Mouse (Mus musculus) heart, embryonic 13.5 days (tissue): ENCODE measurements around the gene Cib2. TPM values are rescaled to one million over a fixed set of nuclear protein-coding genes. Genes with fewer than 3 reads are reported as not detected.
"Not testable (repeated sequence)": the region's sequence is repeated elsewhere in the genome, so short reads cannot be mapped to it uniquely, and the experiment has no call there.

Experiments
- ATAC-seq: fragments of 200-750 bp; cut with Nextera tagmentation; 2 replicates; pipeline ENCODE4 v1.8.0; 2017; ENCODE audit warnings: moderate TSS enrichment; ENCODE audit not compliant: insufficient number of reproducible peaks, low FRiP score, low TSS enrichment; ENCODE audit errors: extremely low read depth
- H3K27ac ChIP-seq: fragments of 300-500 bp; sonication (generic); replicated peaks from 2 replicates; pipeline ENCODE4 v1.5.1; 2015; ENCODE audit warnings: moderate library complexity, mild to moderate bottlenecking, inconsistent platforms
- H3K27me3 ChIP-seq: fragments of 300-500 bp; sonication (generic); replicated peaks from 2 replicates; pipeline ENCODE4 v1.6.1; 2015; ENCODE audit warnings: mild to moderate bottlenecking, inconsistent platforms
- H3K36me3 ChIP-seq: fragments of 300-500 bp; sonication (generic); 2 replicates; pipeline ENCODE4 v1.6.1; 2015; ENCODE audit warnings: mild to moderate bottlenecking, inconsistent platforms
- H3K4me1 ChIP-seq: fragments of 300-500 bp; sonication (generic); 2 replicates; pipeline ENCODE4 v1.6.1; 2015; ENCODE audit warnings: inconsistent platforms
- H3K4me2 ChIP-seq: fragments of 300-500 bp; sonication (generic); 2 replicates; pipeline ENCODE4 v1.6.1; 2015; ENCODE audit warnings: inconsistent platforms, mild to moderate bottlenecking, moderate library complexity
- H3K4me3 ChIP-seq: fragments of 300-500 bp; sonication (generic); 2 replicates; pipeline ENCODE4 v1.5.1; 2015; ENCODE audit warnings: moderate library complexity, mild to moderate bottlenecking, inconsistent platforms
- H3K9ac ChIP-seq: fragments of 300-500 bp; sonication (generic); 2 replicates; pipeline ENCODE4 v1.6.1; 2015; ENCODE audit warnings: inconsistent platforms, mild to moderate bottlenecking, moderate library complexity
- H3K9me3 ChIP-seq: fragments of 300-500 bp; sonication (generic); 2 replicates; pipeline ENCODE4 v1.6.1; 2016; ENCODE audit warnings: inconsistent platforms
- WGBS: fragments of 180-500 bp; shearing (Covaris S2); methylation state at CpG from one replicate; pipeline ENCODE4 v1.1.7; 2015; ENCODE audit warnings: mixed read lengths; 5-methylcytosine and 5-hydroxymethylcytosine counted together
- polyA plus RNA-seq: library from polyadenylated mRNA; unstranded; fragments of >200 nt; fragmentation: Nextera tagmentation; extraction: Ambion mirVana; gene quantifications from 2 replicates; pipeline ENCODE4 v1.2.1, GENCODE M21; 2015

The Cib2 gene
- 5.3 and 5.5 TPM in 2 replicates for polyA plus RNA-seq

DNA sequence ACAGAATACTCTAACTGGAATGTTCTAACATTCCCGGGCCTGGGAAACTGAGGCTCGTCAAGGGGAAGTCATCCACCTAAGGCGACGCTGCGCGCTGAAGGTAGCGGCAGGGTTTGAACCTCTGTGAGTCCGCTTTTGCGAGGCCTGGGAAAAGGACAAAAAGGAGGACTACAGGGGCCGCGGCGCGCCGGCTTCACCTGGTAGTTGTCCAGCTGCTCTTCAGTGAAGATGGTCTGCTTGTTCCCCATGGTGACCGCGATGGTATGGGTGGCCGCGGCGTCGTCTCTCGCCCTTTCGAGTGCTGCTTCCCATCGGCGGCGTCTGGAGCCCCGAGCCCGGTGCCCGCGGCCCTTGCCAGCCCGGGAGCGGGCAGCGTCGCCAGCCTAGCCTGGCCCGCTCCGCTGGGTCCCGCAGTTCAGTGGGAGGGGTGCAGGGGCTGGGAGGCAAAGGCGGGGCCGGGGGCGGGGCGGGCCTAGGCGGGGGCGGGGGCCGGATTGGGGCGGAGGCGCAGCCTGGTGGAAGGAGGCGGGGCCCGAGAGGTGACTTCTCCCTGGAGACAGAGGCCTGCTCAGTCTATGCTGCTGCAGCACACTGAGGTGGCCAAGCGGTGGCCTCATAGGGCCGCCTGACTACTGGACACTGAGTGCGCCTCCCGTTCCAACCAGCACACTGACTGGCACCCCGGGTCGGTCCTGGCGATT is at the start of gene Cib2:
TSS of gene Cib2 (minus strand) at position 448 of the 701 bp plus-strand sequence.
- Histone ChIP-seq H3K27me3 (peaks cover 16% of the 10 kb centered on the region), H3K36me3 (no peaks in the 10 kb centered on the region), H3K27ac (no peak within 1 kb of the TSS), H3K9me3 (no peaks in the 10 kb centered on the region), H3K4me3 (peak within 1 kb of the TSS; percentile 65), H3K4me1 (peaks cover 11% of the 10 kb centered on the region), H3K9ac (peak within 1 kb of the TSS; percentile 78), H3K4me2 (peak within 1 kb of the TSS; percentile 95)
- 2% methylated on average over 48 of the region's 54 CpGs for WGBS
- ATAC-seq: peak; percentile 90

DNA sequence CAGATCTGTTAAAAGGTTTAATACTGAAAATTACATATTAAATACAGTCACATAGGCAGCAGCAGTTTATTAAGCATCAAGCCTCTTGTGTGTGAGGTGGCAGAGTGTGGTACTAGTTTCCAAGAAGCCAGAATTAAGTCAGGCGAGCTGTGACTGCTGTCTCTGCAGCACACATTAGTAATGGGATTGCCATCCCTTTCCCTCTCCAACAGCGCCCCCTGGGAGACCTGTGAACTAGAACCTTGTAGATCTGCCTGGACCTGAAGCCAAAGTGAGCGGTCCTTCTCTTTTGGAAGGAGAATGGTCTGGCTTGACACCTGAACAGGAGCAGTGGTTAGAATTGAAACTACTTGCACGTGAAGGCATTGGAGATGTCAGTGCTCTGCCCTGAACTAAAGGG is 44.9 kb upstream of the Cib2 start:
- no peak for ATAC-seq
- H3K27ac ChIP-seq: no peak overlapping the region
- peaks cover 57% of the 10 kb centered on the region for H3K36me3 ChIP-seq

DNA sequence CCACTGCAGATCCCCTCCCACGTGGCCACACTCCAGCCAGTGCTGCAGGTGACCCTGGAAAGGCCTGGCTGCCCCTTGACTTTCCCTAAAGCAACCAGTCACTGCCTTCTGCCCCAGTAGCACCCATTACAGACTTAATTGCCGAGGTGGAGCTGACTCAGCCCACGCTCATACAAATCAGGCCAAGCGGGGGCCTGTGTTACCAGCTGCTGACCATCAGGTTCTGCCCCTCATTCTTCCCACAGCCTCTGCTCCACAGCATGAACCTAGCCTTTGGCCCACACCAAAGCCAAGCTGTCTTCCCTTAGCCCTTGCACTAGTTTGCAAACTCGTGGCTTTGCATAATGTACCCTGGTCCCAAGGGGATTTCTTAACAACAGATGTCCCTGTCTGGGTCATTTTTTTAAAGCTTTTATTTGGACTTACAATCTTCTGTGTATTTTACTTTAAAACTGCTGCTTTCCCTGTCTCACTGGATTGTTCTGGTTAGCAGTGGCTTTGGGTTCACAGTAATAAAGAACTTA is 44.2 kb upstream of the Cib2 start:
- H3K4me1 ChIP-seq: no peaks in the 10 kb centered on the region; the same call in 1 of the 2 replicates
- H3K27ac ChIP-seq: no peak overlapping the region
- H3K36me3 ChIP-seq: peaks cover 64% of the 10 kb centered on the region
- WGBS: 64% methylated on average over 5 of the region's 5 CpGs
- no peak for ATAC-seq
- H3K4me2 ChIP-seq: no peak overlapping the region
- no peaks in the 10 kb centered on the region for H3K9me3 ChIP-seq
- no peaks in the 10 kb centered on the region for H3K27me3 ChIP-seq
- no peak overlapping the region for H3K9ac ChIP-seq
- no peak overlapping the region for H3K4me3 ChIP-seq

More for the DNA sequence above, 44.9 kb upstream of the Cib2 start:
- Histone ChIP-seq H3K4me1 (no peaks in the 10 kb centered on the region; the same call in 1 of the 2 replicates), H3K9ac (no peak overlapping the region), H3K27me3 (no peaks in the 10 kb centered on the region), H3K4me3 (no peak overlapping the region), H3K9me3 (no peaks in the 10 kb centered on the region), H3K4me2 (no peak overlapping the region)
- WGBS: 58% methylated on average over 4 of the region's 4 CpGs

DNA sequence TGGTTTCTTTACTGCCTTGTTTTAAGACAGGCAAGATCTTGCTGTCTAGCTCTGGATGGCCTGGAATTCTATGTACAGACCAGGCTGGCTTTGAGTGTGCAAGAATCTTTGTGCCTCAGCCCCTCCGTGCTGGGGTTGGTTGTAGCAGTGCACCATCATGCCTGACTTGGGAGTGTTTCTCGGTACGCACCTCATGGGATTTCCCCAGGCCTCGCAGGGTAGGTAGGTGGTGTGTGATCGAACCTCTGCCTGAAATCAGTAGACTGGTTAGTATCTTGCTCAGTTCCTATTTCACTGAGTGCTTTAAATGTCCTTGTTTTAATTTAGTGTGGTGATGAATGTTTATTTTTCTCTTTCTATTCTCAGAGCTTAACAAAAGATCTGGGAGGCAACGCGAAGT is 42.9 kb upstream of the Cib2 start:
- H3K4me1 ChIP-seq: peaks cover 2% of the 10 kb centered on the region
- no peaks in the 10 kb centered on the region for H3K27me3 ChIP-seq
- no peak overlapping the region for H3K4me3 ChIP-seq
- 84% methylated on average over 7 of the region's 7 CpGs for WGBS
- no peak overlapping the region for H3K27ac ChIP-seq
- ATAC-seq: no peak
- no peak overlapping the region for H3K9ac ChIP-seq
- no peak overlapping the region for H3K4me2 ChIP-seq
- H3K9me3 ChIP-seq: no peaks in the 10 kb centered on the region
- peaks cover 77% of the 10 kb centered on the region for H3K36me3 ChIP-seq

DNA sequence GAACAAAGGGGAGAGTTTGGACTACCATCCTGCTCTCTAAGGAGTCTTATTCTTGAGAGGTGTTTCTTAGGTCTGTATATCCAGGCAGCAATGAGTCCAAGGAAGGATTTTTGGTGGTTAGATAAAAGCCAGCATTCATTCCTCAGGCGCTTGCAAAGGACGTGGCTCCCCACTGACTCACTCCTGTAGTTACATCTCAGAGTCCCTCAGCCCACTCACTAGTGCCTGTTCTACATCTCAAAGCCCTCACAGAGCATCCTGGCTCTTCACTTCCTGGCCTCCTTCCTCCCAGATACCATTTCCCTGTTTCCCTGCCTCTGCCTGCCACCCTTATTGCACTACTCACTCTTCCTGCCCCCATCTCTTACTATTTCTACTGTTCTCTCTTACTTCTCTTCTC is 42.4 kb upstream of the Cib2 start:
- Histone ChIP-seq H3K9ac (no peak overlapping the region), H3K9me3 (no peaks in the 10 kb centered on the region), H3K36me3 (peaks cover 82% of the 10 kb centered on the region), H3K4me2 (no peak overlapping the region), H3K4me1 (peaks cover 7% of the 10 kb centered on the region), H3K27me3 (no peaks in the 10 kb centered on the region), H3K4me3 (no peak overlapping the region), H3K27ac (no peak overlapping the region)
- WGBS: 53% methylated on average over 2 of the region's 2 CpGs
- ATAC-seq: no peak

DNA sequence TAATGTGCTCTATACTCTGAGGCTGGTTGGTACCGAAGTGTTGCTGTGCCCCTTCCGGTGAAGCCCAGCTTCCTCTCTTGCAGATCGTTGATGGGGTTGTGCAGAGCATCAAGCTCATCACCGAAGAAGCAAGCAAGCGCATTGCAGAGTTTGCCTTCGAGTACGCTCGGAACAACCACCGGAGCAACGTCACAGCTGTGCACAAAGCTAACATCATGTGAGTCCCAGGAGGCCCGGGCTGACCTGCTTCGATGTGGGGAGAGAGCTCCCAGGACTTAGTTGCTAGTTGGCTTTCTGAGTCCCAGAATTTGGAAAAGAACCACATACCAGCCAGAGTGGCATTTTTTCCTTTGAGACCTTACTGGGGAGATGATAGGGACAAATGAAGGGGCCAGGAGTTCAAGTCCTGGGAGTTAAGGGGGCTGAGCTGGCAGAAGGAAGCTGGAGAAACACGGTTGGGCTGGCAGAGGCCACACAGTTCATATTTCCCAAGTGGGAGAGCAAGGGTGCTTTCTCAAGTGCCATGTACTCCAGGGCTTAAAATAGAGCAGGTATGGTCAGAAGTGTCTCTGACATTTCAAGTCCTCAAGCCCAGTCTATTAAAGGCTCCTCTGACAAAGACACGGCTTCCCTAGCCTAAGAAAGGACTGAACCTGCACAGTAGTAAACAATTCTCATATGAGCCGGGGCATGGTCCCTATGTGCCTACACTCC is 36.9 kb upstream of the Cib2 start:
- H3K27me3 ChIP-seq: no peaks in the 10 kb centered on the region
- peak overlapping the region; percentile 28 for H3K9ac ChIP-seq
- peak overlapping the region; percentile 27 for H3K4me2 ChIP-seq
- H3K36me3 ChIP-seq: peaks cover 97% of the 10 kb centered on the region
- H3K27ac ChIP-seq: peak overlapping the region; percentile 84
- 57% methylated on average over 15 of the region's 15 CpGs for WGBS
- H3K9me3 ChIP-seq: no peaks in the 10 kb centered on the region
- ATAC-seq: no peak
- no peak overlapping the region for H3K4me3 ChIP-seq
- H3K4me1 ChIP-seq: peaks cover 35% of the 10 kb centered on the region

DNA sequence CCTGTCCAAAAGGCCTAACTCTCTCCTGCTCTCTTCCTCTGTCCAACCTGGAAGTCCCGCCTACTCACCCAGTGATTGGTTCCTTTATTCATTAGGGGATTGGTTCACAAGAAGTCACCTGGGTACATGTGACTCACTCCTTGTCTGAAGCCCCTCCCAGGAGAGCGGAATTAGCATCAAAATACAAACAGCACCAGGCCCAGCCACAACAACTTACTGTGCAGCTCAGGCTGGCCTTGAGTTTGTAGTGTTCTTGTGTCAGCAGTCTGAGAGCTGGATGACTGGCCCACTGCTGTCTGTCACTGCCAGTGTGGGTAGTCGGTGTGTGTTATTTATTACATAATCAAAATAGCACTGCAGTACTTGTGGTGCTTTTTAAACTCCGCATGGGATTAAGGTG is 33.6 kb upstream of the Cib2 start:
- not testable (repeated sequence) for H3K4me2 ChIP-seq, ATAC-seq, H3K4me3 ChIP-seq, H3K9ac ChIP-seq, H3K9me3 ChIP-seq, H3K27ac ChIP-seq, H3K27me3 ChIP-seq
- 78% methylated on average over 4 of the region's 4 CpGs for WGBS
- H3K4me1 ChIP-seq: peaks cover 43% of the 10 kb centered on the region
- peaks cover 96% of the 10 kb centered on the region for H3K36me3 ChIP-seq

DNA sequence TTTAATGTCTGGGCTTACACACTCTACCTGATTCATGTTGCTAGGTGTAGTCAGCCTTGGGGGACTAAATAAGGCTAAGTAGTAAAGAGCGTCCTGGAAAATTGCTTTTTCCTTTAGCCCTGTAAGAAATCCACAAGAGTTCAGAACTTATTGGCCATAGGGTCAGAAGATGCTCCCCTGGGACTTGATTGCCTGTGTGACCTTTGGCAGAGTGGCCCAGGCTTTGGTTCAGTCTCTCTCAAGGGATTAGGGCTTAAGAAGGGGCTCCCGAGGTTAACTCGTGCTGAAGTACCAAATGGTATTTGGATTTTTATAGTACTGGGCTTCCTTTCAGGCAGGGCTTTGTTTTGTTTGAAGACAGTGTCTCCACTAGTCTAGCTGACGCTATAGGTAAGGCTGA is 27.8 kb upstream of the Cib2 start:
- H3K9ac ChIP-seq: peak overlapping the region; percentile 94
- WGBS: 51% methylated on average over 4 of the region's 4 CpGs

DNA sequence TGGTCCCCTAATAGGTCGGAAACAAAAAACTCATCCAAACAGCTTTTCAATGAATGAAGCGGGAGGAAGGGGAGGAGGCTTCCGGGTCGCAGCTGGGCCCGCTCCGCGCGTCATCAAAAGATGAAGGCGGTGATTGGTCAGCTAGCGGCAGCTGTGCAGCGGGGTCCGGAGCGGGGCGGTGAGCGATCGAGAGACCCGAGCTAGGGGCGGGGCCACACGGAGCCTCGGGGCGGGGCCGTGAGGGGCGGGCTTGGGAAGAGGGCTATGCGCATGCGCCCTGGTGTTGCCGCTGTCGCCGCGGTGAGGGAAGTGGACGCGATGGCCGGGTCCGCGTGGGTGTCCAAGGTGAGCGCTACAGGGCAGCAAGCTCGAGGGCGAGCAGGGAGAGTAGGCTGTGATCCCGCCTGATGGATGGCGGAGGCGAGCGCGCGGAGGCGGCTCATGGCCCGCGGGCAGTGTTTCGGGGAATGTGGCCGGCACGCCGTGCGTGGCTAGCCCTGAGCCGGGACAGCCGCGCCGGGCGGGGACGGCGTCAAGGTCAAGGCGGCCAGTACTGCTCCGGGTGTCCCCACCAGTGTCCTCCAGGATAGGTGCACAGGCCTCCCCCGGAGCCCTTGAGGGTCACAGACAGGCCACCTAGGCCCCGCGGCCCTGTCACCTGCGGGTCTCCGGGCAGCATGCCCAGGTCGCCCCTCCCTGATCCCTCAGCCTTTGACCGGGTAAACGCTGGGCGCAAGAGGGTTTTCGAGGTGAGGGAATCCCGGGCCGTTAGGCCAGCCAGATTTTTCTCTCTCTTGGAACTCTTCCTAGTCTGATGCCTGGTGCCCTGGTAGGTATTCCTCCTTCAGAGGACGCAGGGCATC is 26.4 kb upstream of the Cib2 start, which contains the start of gene Idh3a:
TSS of gene Idh3a (plus strand) at position 136 of the 863 bp plus-strand sequence.
- Histone ChIP-seq H3K9me3 (no peaks in the 10 kb centered on the region), H3K27ac (peak within 1 kb of the TSS; percentile 82), H3K36me3 (peaks cover 26% of the 10 kb centered on the region), H3K4me2 (peak within 1 kb of the TSS; percentile 72), H3K9ac (peak within 1 kb of the TSS; percentile 94), H3K27me3 (no peaks in the 10 kb centered on the region), H3K4me1 (peaks cover 28% of the 10 kb centered on the region), H3K4me3 (peak within 1 kb of the TSS; percentile 83)
- peak; percentile 99 for ATAC-seq
- WGBS: under 1% methylated on average over 72 of the region's 73 CpGs

More for the DNA sequence above, 27.8 kb upstream of the Cib2 start:
- H3K9me3 ChIP-seq: no peaks in the 10 kb centered on the region
- H3K4me3 ChIP-seq: peak overlapping the region; percentile 83
- peaks cover 41% of the 10 kb centered on the region for H3K36me3 ChIP-seq
- peak overlapping the region; percentile 72 for H3K4me2 ChIP-seq
- no peak overlapping the region; the same call in 1 of the 2 replicates for H3K27ac ChIP-seq
- H3K27me3 ChIP-seq: no peaks in the 10 kb centered on the region
- ATAC-seq: no peak
- peaks cover 28% of the 10 kb centered on the region for H3K4me1 ChIP-seq

DNA sequence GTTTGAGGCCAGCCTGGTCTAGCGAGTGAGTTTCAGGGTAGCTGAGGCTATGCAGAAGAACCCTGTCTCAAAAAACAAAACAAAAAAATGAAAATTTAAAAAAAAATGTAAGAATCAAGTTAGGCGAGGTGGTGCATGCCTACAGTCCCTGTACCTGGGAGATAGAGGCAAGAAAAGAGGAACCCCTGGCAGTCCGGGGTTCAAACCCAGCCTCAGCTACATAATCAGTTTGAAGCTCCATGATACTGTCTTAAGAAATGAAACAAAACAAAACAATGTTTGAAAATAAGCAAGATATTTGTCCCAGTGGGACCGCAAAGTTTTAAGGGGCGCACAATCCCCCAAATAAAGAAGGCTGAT is 25.8 kb upstream of the Cib2 start:
- Histone ChIP-seq H3K9ac (peak overlapping the region; percentile 75), H3K9me3 (no peaks in the 10 kb centered on the region), H3K27me3 (no peaks in the 10 kb centered on the region), H3K27ac (no peak overlapping the region), H3K36me3 (peaks cover 22% of the 10 kb centered on the region), H3K4me3 (peak overlapping the region; percentile 83), H3K4me2 (peak overlapping the region; percentile 72), H3K4me1 (peaks cover 28% of the 10 kb centered on the region)
- no peak for ATAC-seq
- 30% methylated on average over 5 of the region's 5 CpGs for WGBS

DNA sequence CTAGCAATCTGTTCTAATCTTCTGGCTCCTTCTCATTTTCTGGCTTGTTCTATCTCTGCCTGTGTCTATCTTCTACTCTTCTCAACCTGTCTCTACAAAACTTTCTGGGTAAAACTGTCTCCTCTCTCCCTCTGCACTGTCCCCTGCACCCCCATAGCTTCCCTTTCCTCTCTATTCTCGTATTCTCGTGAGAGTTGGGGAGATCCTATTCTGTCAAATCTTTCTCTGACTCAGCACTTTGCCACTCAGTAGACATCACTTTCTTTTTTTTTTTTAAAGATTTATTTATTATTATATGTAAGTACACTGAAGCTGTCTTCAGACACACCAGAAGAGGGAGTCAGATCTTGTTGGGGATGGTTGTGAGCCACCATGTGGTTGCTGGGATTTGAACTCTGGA is 24.1 kb upstream of the Cib2 start:
- not testable (repeated sequence) for H3K27ac ChIP-seq, ATAC-seq, H3K4me2 ChIP-seq, H3K36me3 ChIP-seq, H3K27me3 ChIP-seq, H3K9ac ChIP-seq, H3K9me3 ChIP-seq, H3K4me3 ChIP-seq
- 67% methylated on average over 2 of the region's 2 CpGs for WGBS
- peaks cover 25% of the 10 kb centered on the region for H3K4me1 ChIP-seq
